Mouse (Mus musculus) embryonic facial prominence, embryonic 12.5 days (tissue): ENCODE data around the gene Orai2. TPM values are rescaled to one million over a fixed set of nuclear protein-coding genes. Genes with fewer than 3 reads are reported as not detected.

Experiments used
- ATAC-seq: fragments of 200-750 bp; cut with Nextera tagmentation; 2 replicates; pipeline ENCODE4 v1.8.0; 2017; ENCODE audit not compliant: insufficient number of reproducible peaks, insufficient read depth, low FRiP score, low TSS enrichment
- H3K27ac ChIP-seq: fragments of 300-500 bp; sonication (generic); 2 replicates; pipeline ENCODE4 v1.5.1; 2016; ENCODE audit warnings: mild to moderate bottlenecking
- H3K27me3 ChIP-seq: fragments of 300-500 bp; sonication (generic); 2 replicates; pipeline ENCODE4 v1.6.1; 2016; ENCODE audit warnings: mild to moderate bottlenecking, moderate library complexity
- H3K36me3 ChIP-seq: fragments of 300-500 bp; sonication (generic); 2 replicates; pipeline ENCODE4 v1.6.1; 2016; ENCODE audit warnings: mild to moderate bottlenecking
- H3K4me1 ChIP-seq: fragments of 300-500 bp; sonication (generic); 2 replicates; pipeline ENCODE4 v1.6.1; 2016
- H3K4me2 ChIP-seq: fragments of 300-500 bp; sonication (generic); replicated peaks from 2 replicates; pipeline ENCODE4 v1.6.1; 2016; ENCODE audit warnings: mild to moderate bottlenecking, moderate library complexity
- H3K4me3 ChIP-seq: fragments of 300-500 bp; sonication (generic); 2 replicates; pipeline ENCODE4 v1.5.1; 2016; ENCODE audit warnings: mild to moderate bottlenecking
- H3K9ac ChIP-seq: fragments of 300-500 bp; sonication (generic); 2 replicates; pipeline ENCODE4 v1.6.1; 2016; ENCODE audit warnings: mild to moderate bottlenecking, moderate library complexity
- H3K9me3 ChIP-seq: fragments of 300-500 bp; sonication (generic); 2 replicates; pipeline ENCODE4 v1.6.1; 2016; ENCODE audit warnings: mild to moderate bottlenecking, moderate library complexity
- WGBS: fragments of 180-500 bp; shearing (Covaris S2); methylation state at CpG from one replicate; pipeline ENCODE4 v1.1.7; 2016; 5-methylcytosine and 5-hydroxymethylcytosine counted together
- polyA plus RNA-seq: library from polyadenylated mRNA; unstranded; fragments of >200 nt; fragmentation: Nextera tagmentation; extraction: Ambion mirVana; gene quantifications from 2 replicates; pipeline ENCODE4 v1.2.1, GENCODE M21; 2016

Gene Orai2
- polyA plus RNA-seq, 1 experiment from 2014 or later, result 12.6 TPM

- H3K36me3 ChIP-seq, result peaks cover 26% of the 10 kb centered on the region
- 34% methylated on average over 11 of the region's 11 CpGs for WGBS
- peak overlapping the region; percentile 93 for H3K4me2 ChIP-seq
- H3K9ac ChIP-seq, result no peak overlapping the region
- H3K27me3 ChIP-seq, result no peaks in the 10 kb centered on the region
- no peak for ATAC-seq
- H3K4me1 ChIP-seq, result peaks cover 6% of the 10 kb centered on the region
- H3K27ac ChIP-seq, result no peak overlapping the region
- H3K9me3 ChIP-seq, result no peaks in the 10 kb centered on the region
- H3K4me3 ChIP-seq, result peak overlapping the region; percentile 97
Observed at GRCm38 (mm10) chr5:136199526-136199925, 29.0 kb upstream of the Orai2 start.

GRCm38 (mm10) chr5:136198474-136199391, 28.2 kb upstream of the Orai2 start, which contains the start of gene Prkrip1:
Prkrip1 (minus strand) TSS chr5:136198963.
- no peaks in the 10 kb centered on the region for H3K27me3 ChIP-seq
- under 1% methylated on average over 62 of the region's 62 CpGs for WGBS
- H3K9me3 ChIP-seq, result no peaks in the 10 kb centered on the region
- H3K36me3 ChIP-seq, result peaks cover 34% of the 10 kb centered on the region
- H3K27ac ChIP-seq, result peak within 1 kb of the TSS; percentile 74
- ATAC-seq, result peak; percentile 80
- peaks cover 6% of the 10 kb centered on the region for H3K4me1 ChIP-seq
- H3K4me3 ChIP-seq, result peak within 1 kb of the TSS; percentile 97
- peak within 1 kb of the TSS; percentile 93 for H3K4me2 ChIP-seq
- H3K9ac ChIP-seq, result peak within 1 kb of the TSS; percentile 88

GRCm38 (mm10) chr5:136191870-136192269, 21.4 kb upstream of the Orai2 start:
- no peaks in the 10 kb centered on the region for H3K9me3 ChIP-seq

GRCm38 (mm10) chr5:136186723-136187122, 16.2 kb upstream of the Orai2 start:
- H3K4me1 ChIP-seq, result no peaks in the 10 kb centered on the region
- no peaks in the 10 kb centered on the region for H3K27me3 ChIP-seq
- no peak for ATAC-seq
- H3K4me2 ChIP-seq, result no peak overlapping the region
- H3K27ac ChIP-seq, result no peak overlapping the region
- WGBS, result 47% methylated on average over 4 of the region's 4 CpGs
- H3K9ac ChIP-seq, result no peak overlapping the region
- no peak overlapping the region for H3K4me3 ChIP-seq
- peaks cover 83% of the 10 kb centered on the region for H3K36me3 ChIP-seq
- no peaks in the 10 kb centered on the region for H3K9me3 ChIP-seq

More at GRCm38 (mm10) chr5:136191870-136192269, 21.4 kb upstream of the Orai2 start:
- Histone ChIP-seq H3K4me3 (no peak overlapping the region), H3K4me2 (no peak overlapping the region), H3K36me3 (peaks cover 93% of the 10 kb centered on the region), H3K9ac (no peak overlapping the region), H3K4me1 (no peaks in the 10 kb centered on the region), H3K27ac (no peak overlapping the region), H3K27me3 (no peaks in the 10 kb centered on the region)
- 84% methylated on average over 7 of the region's 7 CpGs for WGBS
- ATAC-seq, result no peak

- no peak for ATAC-seq
- Histone ChIP-seq H3K27ac (no peak overlapping the region), H3K4me2 (no peak overlapping the region), H3K4me1 (no peaks in the 10 kb centered on the region), H3K4me3 (no peak overlapping the region), H3K27me3 (no peaks in the 10 kb centered on the region), H3K9ac (no peak overlapping the region), H3K36me3 (peaks cover 85% of the 10 kb centered on the region), H3K9me3 (no peaks in the 10 kb centered on the region)
- WGBS, result 89% methylated on average over 7 of the region's 7 CpGs
Observed at GRCm38 (mm10) chr5:136183766-136184165, 13.3 kb upstream of the Orai2 start.

- Histone ChIP-seq H3K27me3 (no peaks in the 10 kb centered on the region), H3K9ac (no peak overlapping the region), H3K9me3 (no peaks in the 10 kb centered on the region), H3K36me3 (peaks cover 84% of the 10 kb centered on the region), H3K4me2 (no peak overlapping the region), H3K4me3 (no peak overlapping the region), H3K4me1 (no peaks in the 10 kb centered on the region), H3K27ac (no peak overlapping the region)
- 94% methylated on average over 4 of the region's 4 CpGs for WGBS
- no peak for ATAC-seq
Observed at GRCm38 (mm10) chr5:136182830-136183229, 12.3 kb upstream of the Orai2 start.

GRCm38 (mm10) chr5:136182049-136182448, 11.5 kb upstream of the Orai2 start:
- no peak overlapping the region for H3K4me2 ChIP-seq
- no peaks in the 10 kb centered on the region for H3K4me1 ChIP-seq
- no peak overlapping the region for H3K9ac ChIP-seq
- H3K27ac ChIP-seq, result no peak overlapping the region
- H3K36me3 ChIP-seq, result peaks cover 88% of the 10 kb centered on the region
- H3K9me3 ChIP-seq, result no peaks in the 10 kb centered on the region
- whole genome bisulfite sequencing, result 85% methylated on average over 6 of the region's 6 CpGs
- no peak overlapping the region for H3K4me3 ChIP-seq
- H3K27me3 ChIP-seq, result no peaks in the 10 kb centered on the region
- no peak for ATAC-seq

GRCm38 (mm10) chr5:136181197-136181596, 10.7 kb upstream of the Orai2 start:
- 87% methylated on average over 6 of the region's 6 CpGs for WGBS
- no peaks in the 10 kb centered on the region for H3K4me1 ChIP-seq
- H3K27ac ChIP-seq, result no peak overlapping the region
- H3K9ac ChIP-seq, result no peak overlapping the region
- ATAC-seq, result no peak
- peaks cover 83% of the 10 kb centered on the region for H3K36me3 ChIP-seq
- no peaks in the 10 kb centered on the region for H3K27me3 ChIP-seq
- no peaks in the 10 kb centered on the region for H3K9me3 ChIP-seq
- H3K4me2 ChIP-seq, result no peak overlapping the region
- no peak overlapping the region for H3K4me3 ChIP-seq

GRCm38 (mm10) chr5:136179594-136179993, 9.1 kb upstream of the Orai2 start:
- H3K27ac ChIP-seq, result no peak overlapping the region
- H3K27me3 ChIP-seq, result no peaks in the 10 kb centered on the region
- H3K9me3 ChIP-seq, result no peaks in the 10 kb centered on the region
- peaks cover 69% of the 10 kb centered on the region for H3K36me3 ChIP-seq
- no peak overlapping the region for H3K9ac ChIP-seq
- ATAC-seq, result no peak
- 72% methylated on average over 5 of the region's 5 CpGs for WGBS
- no peaks in the 10 kb centered on the region for H3K4me1 ChIP-seq
- H3K4me3 ChIP-seq, result no peak overlapping the region
- no peak overlapping the region for H3K4me2 ChIP-seq

- H3K27ac ChIP-seq, result no peak overlapping the region
- H3K4me1 ChIP-seq, result peaks cover 11% of the 10 kb centered on the region; the same call in 1 of the 2 replicates
- no peak overlapping the region for H3K4me2 ChIP-seq
- H3K9me3 ChIP-seq, result no peaks in the 10 kb centered on the region
- H3K4me3 ChIP-seq, result no peak overlapping the region
- H3K9ac ChIP-seq, result no peak overlapping the region
- H3K27me3 ChIP-seq, result 0 out of 2 replicates have a peak, but pooled peaks cover 6% of the 10 kb centered on the region
- peaks cover 18% of the 10 kb centered on the region for H3K36me3 ChIP-seq
- 56% methylated on average over 9 of the region's 9 CpGs for WGBS
- ATAC-seq, result no peak
Observed at GRCm38 (mm10) chr5:136173606-136174463, 3.3 kb upstream of the Orai2 start.

GRCm38 (mm10) chr5:136172939-136173338, 2.4 kb upstream of the Orai2 start:
- Histone ChIP-seq H3K36me3 (peaks cover 14% of the 10 kb centered on the region), H3K27ac (no peak overlapping the region), H3K4me1 (peaks cover 11% of the 10 kb centered on the region; the same call in 1 of the 2 replicates), H3K9ac (no peak overlapping the region), H3K9me3 (0 out of 2 replicates have a peak, but pooled peaks cover 2% of the 10 kb centered on the region), H3K27me3 (0 out of 2 replicates have a peak, but pooled peaks cover 6% of the 10 kb centered on the region), H3K4me3 (no peak overlapping the region), H3K4me2 (no peak overlapping the region)
- 78% methylated on average over 9 of the region's 9 CpGs for WGBS
- ATAC-seq, result no peak
